Comparison of ENCODE assay signal across 8 mouse cellular contexts in the genomic region with DNA sequence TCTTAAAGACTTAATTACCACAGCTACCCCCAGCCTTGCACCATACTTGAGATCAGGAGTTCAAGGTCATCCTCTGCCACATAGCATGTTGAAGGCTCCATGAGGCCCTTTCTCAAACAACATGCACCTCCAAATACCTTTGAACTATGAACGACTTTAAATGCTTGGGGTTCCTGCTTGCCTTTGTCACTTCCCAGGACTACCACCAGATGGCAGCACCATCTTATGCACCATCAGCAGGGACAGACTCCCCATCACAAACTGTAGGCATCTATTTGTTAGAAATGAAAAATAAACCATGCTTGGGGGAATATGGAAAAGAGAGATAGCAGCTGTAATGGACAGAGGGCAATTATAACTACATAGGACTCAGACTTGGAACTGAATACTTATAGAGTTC. TPM values are rescaled to one million over a fixed set of nuclear protein-coding genes. Genes with fewer than 3 reads are reported as not detected.
A peak's percentile ranks its signal among the peaks of the same experiment; 100 is the strongest.
DNase-seq lines count a peak whose midpoint lies in the region; ATAC-seq lines count a peak whose summit lies in the region.

No protein-coding gene starts in this region.

- no peak for ATAC-seq in heart, embryonic 12.5 days (ENCODE audit: insufficient number of reproducible peaks, low FRiP score)
- ATAC-seq in megakaryocyte, adult 5-6 weeks (ENCODE audit: poor library complexity, severe bottlenecking) = peak; percentile 60; the same call in 1 of the 2 replicates

- intact Hi-C loops in gastrocnemius, postnatal 14 days (cut with DNase I; ENCODE audit: low total_unique reads) = loop anchor here (2.0 kb wide), 1 partner anchor 143 kb away; no protein-coding TSS in a partner anchor

- H3K9me3 ChIP-seq in heart, embryonic 12.5 days (replicated peaks) = no peaks in the 10 kb centered on the region

- H3K4me2 ChIP-seq in heart, embryonic 12.5 days = no peak overlapping the region

- H3K27me3 ChIP-seq in heart, embryonic 12.5 days (replicated peaks) = 0 out of 2 replicates have a peak, but pooled peaks cover 8% of the 10 kb centered on the region

- DNase-seq in heart, adult 11 months = peak; percentile 92
- DNase-seq in T-cell, adult 2 months (ENCODE audit: low spot score) = peak; percentile 45
- peak; percentile 83 to 84 for DNase-seq in cerebellum, postnatal 14 days
- DNase-seq in gastrocnemius, postnatal 14 days = peak; percentile 39
- DNase-seq in layer of hippocampus, postnatal 10 days (ENCODE audit: low spot score in 2 of 2) = peak; percentile 80 to 83
- peak; percentile 33 to 73 for DNase-seq in spleen, postnatal 4 days (ENCODE audit: low spot score in 2 of 2)

- H3K27ac ChIP-seq in heart, embryonic 12.5 days (ENCODE audit: poor library complexity, severe bottlenecking) = no peak overlapping the region

- H3K9ac ChIP-seq in heart, embryonic 12.5 days = no peak overlapping the region

- WGBS in heart, embryonic 12.5 days = 6% methylated on average over 1 of the region's 1 CpGs

- no peaks in the 10 kb centered on the region for H3K36me3 ChIP-seq in heart, embryonic 12.5 days

- H3K4me3 ChIP-seq in heart, embryonic 12.5 days = no peak overlapping the region

- H3K4me1 ChIP-seq in heart, embryonic 12.5 days (replicated peaks) = no peaks in the 10 kb centered on the region

RNA-seq across cellular contexts. Expression of a gene that starts 51.9 kb away (rescaled TPM):
- polyA plus RNA-seq in heart, embryonic 12.5 days (2016; fragmentation: Nextera tagmentation; extraction: Ambion mirVana) = 5.4 and 6.4 TPM in 2 replicates
- 1 to 10 TPM in 1 of 2 experiments, under 1 TPM in 1; 0.89 to 1.9 TPM for total RNA-seq in gastrocnemius, postnatal 14 days (2021)
- total RNA-seq in layer of hippocampus, postnatal 10 days (2021) = 10 to 100 TPM; 55.0 to 57.0 TPM
- 0.49 TPM in 1 of 2 replicates, not detected in the other for total RNA-seq in megakaryocyte, adult 5-6 weeks (2015)
- total RNA-seq in megakaryocyte, adult 5-6 weeks (2017) = not detected in 2 replicates

Comparison
In these comparisons a context has a peak if more than half of its experiments do, and no peak if none do; other contexts are left out.
1. DNase-seq: peak in every context shown above with its lines; median percentile 92 in heart, adult 11 months; 84 in cerebellum, postnatal 14 days; 82 in layer of hippocampus, postnatal 10 days; 53 in spleen, postnatal 4 days; 45 in T-cell, adult 2 months; 39 in gastrocnemius, postnatal 14 days.
2. RNA of a gene that starts 51.9 kb away (total RNA-seq): 55.0 to 57.0 TPM in layer of hippocampus, postnatal 10 days; 0.89 to 1.9 TPM in gastrocnemius, postnatal 14 days and 0.49 TPM in megakaryocyte, adult 5-6 weeks; every median in the first group is over 10 times any median in the second.